Mouse (Mus musculus): Measurements from ENCODE around the gene Cdca4.

DNA sequence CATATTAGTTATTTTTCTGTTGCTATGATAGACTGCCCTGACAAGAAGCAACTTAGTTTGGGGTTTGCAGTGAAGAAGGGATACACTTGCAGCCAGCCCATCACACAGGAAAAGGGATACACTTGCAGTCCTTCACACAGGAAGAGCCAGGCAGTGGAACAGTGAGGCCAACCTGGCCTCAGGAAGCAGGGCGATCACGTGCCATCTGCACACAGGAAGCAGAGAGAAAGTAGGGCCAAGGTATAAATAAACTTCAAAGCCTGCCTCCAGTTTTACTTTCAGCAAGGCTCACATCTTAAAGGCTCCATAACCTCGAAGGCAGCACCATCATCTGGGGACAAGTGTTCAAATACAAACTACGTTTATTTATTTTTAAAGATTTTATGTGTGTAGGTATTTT lies 6.0 kb downstream of the Cdca4 start:
- no peak for TF ChIP-seq POLR2A (IDR thresholded peaks at IDR 0.05; ENCODE audit: insufficient read length, low read depth)
- TF ChIP-seq USF1 (IDR thresholded peaks at IDR 0.05; ENCODE audit: low read depth), result no peak
- TF ChIP-seq CEBPB (IDR thresholded peaks at IDR 0.05; ENCODE audit: insufficient read depth, poor library complexity, severe bottlenecking), result no peak
- TF ChIP-seq TCF3 (IDR thresholded peaks at IDR 0.05; ENCODE audit: insufficient read length, low read depth), result no peak
- no peak for TF ChIP-seq MAX (IDR thresholded peaks at IDR 0.05; ENCODE audit: low read depth)
- no peak for TF ChIP-seq REST (IDR thresholded peaks at IDR 0.05; ENCODE audit: insufficient read depth, insufficient read length)
- TF ChIP-seq POLR2AphosphoS2 (IDR thresholded peaks at IDR 0.05; ENCODE audit: insufficient read length, low read depth), result no peak
- no peak for TF ChIP-seq MYOG (IDR thresholded peaks at IDR 0.05; ENCODE audit: control insufficient read depth in 1 of 3, insufficient read depth in 1 of 3, insufficient read length in 2 of 3, low read depth in 2 of 3)
- TF ChIP-seq TCF12 (IDR thresholded peaks at IDR 0.05; ENCODE audit: insufficient read depth, poor library complexity, severe bottlenecking), result no peak
- no peak for TF ChIP-seq E2F4 (IDR thresholded peaks at IDR 0.05; ENCODE audit: insufficient read depth)
- TF ChIP-seq MYOD1 (IDR thresholded peaks at IDR 0.05; ENCODE audit: control insufficient read depth in 1 of 3, insufficient read length in 2 of 3, low read depth in 2 of 3), result no peak

Measured in myocyte (in vitro differentiated cells).